Mouse (Mus musculus) thymus, adult 2 months (tissue): ENCODE measurements around the gene Ttf1. TPM values are rescaled to one million over a fixed set of nuclear protein-coding genes. Genes with fewer than 3 reads are reported as not detected.
A peak's percentile ranks its signal among the peaks of the same experiment; 100 is the strongest.
"Not testable (repeated sequence)": the region's sequence is repeated elsewhere in the genome, so short reads cannot be mapped to it uniquely, and the experiment has no call there.

ENCODE experiments used
- DNase-seq: peaks from one replicate; pipeline ENCODE4 v3.0.0; 2021
- H3K27ac ChIP-seq: fragments of 200-500 bp; 2 replicates; pipeline ENCODE4 v1.5.1; 2012; ENCODE audit warnings: low read length, control low read depth; ENCODE audit not compliant: control insufficient read depth, insufficient read depth
- H3K27me3 ChIP-seq: fragments of 200-500 bp; 2 replicates; pipeline ENCODE4 v1.6.1; 2012; ENCODE audit warnings: mild to moderate bottlenecking, low read length, moderate library complexity, mixed read lengths; ENCODE audit not compliant: control insufficient read depth, insufficient read depth
- H3K36me3 ChIP-seq: fragments of 200-500 bp; 2 replicates; pipeline ENCODE4 v1.6.1; 2012; ENCODE audit warnings: mild to moderate bottlenecking, low read length, moderate library complexity; ENCODE audit not compliant: control insufficient read depth, insufficient read depth
- H3K4me1 ChIP-seq: fragments of 200-500 bp; replicated peaks from 2 replicates; pipeline ENCODE4 v1.6.1; 2012; ENCODE audit warnings: low read length; ENCODE audit not compliant: control insufficient read depth, insufficient read depth
- H3K4me3 ChIP-seq: fragments of 200-500 bp; 2 replicates; pipeline ENCODE4 v1.5.1; 2012; ENCODE audit warnings: mild to moderate bottlenecking, low read length, control low read depth, moderate library complexity; ENCODE audit not compliant: control insufficient read depth, insufficient read depth
- CTCF ChIP-seq: fragments of 200-500 bp; IDR thresholded peaks from 2 replicates; pipeline ENCODE4 v1.5.1; 2012; ENCODE audit warnings: mild to moderate bottlenecking, control low read depth, low read length, moderate library complexity, borderline replicate concordance; ENCODE audit not compliant: control insufficient read depth, poor library complexity, insufficient read depth; ENCODE audit errors: extremely low read depth
- POLR2A ChIP-seq: fragments of 200-500 bp; IDR thresholded peaks from 2 replicates; pipeline ENCODE4 v1.6.1; 2012; ENCODE audit warnings: mild to moderate bottlenecking, low read length, control low read depth, moderate library complexity; ENCODE audit not compliant: control insufficient read depth, poor library complexity, insufficient read depth; ENCODE audit errors: extremely low read depth
- WGBS: fragments of 180-500 bp; shearing (Covaris S2); methylation state at CpG from one replicate; pipeline ENCODE4 v1.1.7; 2018; 5-methylcytosine and 5-hydroxymethylcytosine counted together
- polyA plus RNA-seq: library from polyadenylated mRNA; depleted of rRNA; stranded (reverse); fragments of >200 nt; gene quantifications from 2 replicates; pipeline ENCODE4 v1.2.3, GENCODE M21; 2012

Gene Ttf1
- polyA plus RNA-seq, 1 experiment = 12.2 TPM

GRCm38 (mm10) chr2:29075331-29076070, 15.4 kb downstream of the Ttf1 start:
- Histone ChIP-seq H3K4me1 (no peaks in the 10 kb centered on the region), H3K27me3 (no peaks in the 10 kb centered on the region), H3K27ac (no peak overlapping the region), H3K4me3 (no peak overlapping the region), H3K36me3 (peaks cover 65% of the 10 kb centered on the region)
- 98% methylated on average over 11 of the region's 11 CpGs for WGBS
- TF ChIP-seq CTCF (no peak), POLR2A (no peak)
- DNase-seq = no peak

DNA sequence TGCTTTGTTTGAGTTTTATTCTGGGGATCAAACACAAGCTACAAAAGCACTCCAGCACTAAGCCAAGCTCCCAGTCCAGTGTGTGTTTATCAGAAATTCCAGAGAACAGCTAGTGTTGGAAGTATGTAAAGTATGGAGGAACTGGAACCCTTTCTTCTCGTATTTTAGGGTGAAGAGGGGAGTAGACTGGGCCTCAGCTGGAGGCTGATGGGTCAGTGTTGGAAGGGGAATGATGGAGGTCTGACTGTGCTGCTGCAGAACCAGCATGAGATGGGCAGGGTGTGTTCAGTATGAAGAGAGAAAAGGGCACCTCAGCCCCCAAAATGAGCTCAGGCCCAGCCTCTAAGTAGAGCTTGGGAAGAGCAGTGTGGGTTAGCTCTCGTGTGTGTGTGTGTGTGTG, 16.2 kb downstream of the Ttf1 start:
- 94% methylated on average over 2 of the region's 2 CpGs for WGBS
- peaks cover 71% of the 10 kb centered on the region for H3K36me3 ChIP-seq

GRCm38 (mm10) chr2:29081965-29082364, 21.9 kb downstream of the Ttf1 start:
- no peaks in the 10 kb centered on the region for H3K4me1 ChIP-seq
- no peak overlapping the region for H3K27ac ChIP-seq
- no peak overlapping the region for H3K4me3 ChIP-seq
- H3K27me3 ChIP-seq = no peaks in the 10 kb centered on the region
- peaks cover 76% of the 10 kb centered on the region for H3K36me3 ChIP-seq
- no peak for TF ChIP-seq POLR2A
- TF ChIP-seq CTCF = no peak
- no peak for DNase-seq
- 75% methylated on average over 3 of the region's 3 CpGs for WGBS

More for the DNA sequence above, 16.2 kb downstream of the Ttf1 start:
- H3K27ac ChIP-seq = no peak overlapping the region
- H3K27me3 ChIP-seq = no peaks in the 10 kb centered on the region
- H3K4me3 ChIP-seq = no peak overlapping the region
- no peaks in the 10 kb centered on the region for H3K4me1 ChIP-seq
- TF ChIP-seq POLR2A (no peak), CTCF (no peak)
- DNase-seq = no peak

DNA sequence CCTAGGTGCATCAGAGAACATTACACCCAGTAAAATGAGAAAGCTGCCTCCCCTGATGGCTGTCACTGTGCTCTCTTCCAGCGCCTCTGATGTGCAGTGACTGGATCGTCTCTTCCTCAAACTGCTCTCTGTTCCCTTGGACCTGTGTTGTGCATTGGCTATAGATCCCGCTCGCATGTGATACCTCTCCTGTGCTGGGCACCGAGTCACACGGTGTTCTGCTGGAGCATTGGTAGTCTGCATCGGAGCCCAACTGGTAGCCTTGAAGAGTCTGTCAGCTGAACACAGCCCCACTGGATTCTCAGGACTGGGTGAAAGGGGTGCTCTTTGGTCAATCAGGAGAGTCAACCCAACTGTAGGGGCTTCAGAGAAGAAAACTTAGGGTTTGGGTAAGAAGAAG, 26.0 kb downstream of the Ttf1 start:
- H3K4me3 ChIP-seq = no peak overlapping the region
- H3K36me3 ChIP-seq = peaks cover 48% of the 10 kb centered on the region
- no peaks in the 10 kb centered on the region for H3K27me3 ChIP-seq
- TF ChIP-seq POLR2A (no peak), CTCF (no peak)
- no peaks in the 10 kb centered on the region for H3K4me1 ChIP-seq
- 98% methylated on average over 7 of the region's 7 CpGs for WGBS
- DNase-seq = no peak
- no peak overlapping the region for H3K27ac ChIP-seq

DNA sequence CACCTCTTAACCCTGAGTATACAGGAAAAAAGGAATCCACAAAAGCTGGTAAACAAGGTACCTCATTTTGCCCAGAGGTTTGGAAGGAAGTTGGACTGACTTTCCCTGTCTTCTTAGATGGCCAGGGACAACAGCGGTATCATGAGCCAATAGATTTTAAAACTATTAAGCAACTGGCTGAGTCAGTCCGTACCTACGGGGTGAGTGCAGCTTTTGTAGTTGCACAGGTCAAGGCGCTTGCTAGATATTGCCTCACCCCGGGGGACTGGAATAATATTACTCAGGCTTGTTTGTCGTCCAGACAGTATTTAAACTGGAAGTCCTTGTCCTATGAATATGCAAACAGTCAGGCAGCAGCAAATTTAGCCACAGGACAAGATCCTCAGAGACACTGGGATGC, 29.2 kb downstream of the Ttf1 start:
- peaks cover 19% of the 10 kb centered on the region for H3K36me3 ChIP-seq
- WGBS = 94% methylated on average over 6 of the region's 6 CpGs
- not testable (repeated sequence) for H3K4me1 ChIP-seq, H3K4me3 ChIP-seq, H3K27ac ChIP-seq, H3K27me3 ChIP-seq, DNase-seq

DNA sequence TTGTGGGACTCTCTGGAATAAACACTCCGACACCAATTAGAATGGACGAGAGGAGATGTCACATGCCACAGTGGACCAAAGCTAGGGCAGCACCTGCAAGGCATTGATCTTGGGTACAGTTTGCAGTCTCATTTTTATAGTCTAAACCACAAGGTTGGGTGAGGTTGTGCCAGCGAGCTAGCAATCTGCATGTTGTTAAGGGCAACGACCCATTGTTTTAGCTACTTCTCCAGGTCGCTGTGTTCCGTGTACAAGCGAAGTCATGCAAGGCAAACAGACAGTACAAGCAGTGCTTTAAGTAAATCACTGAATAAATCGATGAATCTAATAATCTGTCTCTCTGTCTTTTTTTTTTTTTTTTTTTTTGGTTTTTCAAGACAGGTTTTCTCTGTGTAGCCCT, 35.6 kb downstream of the Ttf1 start:
- Histone ChIP-seq H3K4me3 (no peak overlapping the region), H3K27ac (no peak overlapping the region), H3K27me3 (no peaks in the 10 kb centered on the region), H3K36me3 (no peaks in the 10 kb centered on the region), H3K4me1 (peaks cover 26% of the 10 kb centered on the region)
- TF ChIP-seq CTCF (no peak), POLR2A (no peak)
- WGBS = 43% methylated on average over 8 of the region's 8 CpGs
- DNase-seq = no peak

GRCm38 (mm10) chr2:29096751-29097150, 36.7 kb downstream of the Ttf1 start:
- H3K27me3 ChIP-seq = no peaks in the 10 kb centered on the region
- TF ChIP-seq CTCF (no peak), POLR2A (no peak)
- no peaks in the 10 kb centered on the region for H3K36me3 ChIP-seq
- peak overlapping the region; percentile 44; the same call in 1 of the 2 replicates for H3K27ac ChIP-seq
- WGBS = 50% methylated on average over 4 of the region's 4 CpGs
- H3K4me1 ChIP-seq = peaks cover 26% of the 10 kb centered on the region
- no peak overlapping the region for H3K4me3 ChIP-seq
- DNase-seq = no peak
